Mouse (Mus musculus) olfactory bulb, adult 2 months (tissue): ENCODE measurements around the gene Syne3.

Experiments
- CTCF ChIP-seq: fragments of 200-500 bp; IDR thresholded peaks from 2 replicates; pipeline ENCODE4 v1.5.1; 2012; ENCODE audit warnings: low read depth, mild to moderate bottlenecking, low read length, moderate library complexity; ENCODE audit not compliant: insufficient read depth
- POLR2A ChIP-seq: fragments of 200-500 bp; IDR thresholded peaks from 2 replicates; pipeline ENCODE4 v1.6.1; 2012; ENCODE audit warnings: mild to moderate bottlenecking, low read depth, low read length, moderate library complexity; ENCODE audit not compliant: insufficient read depth

DNA sequence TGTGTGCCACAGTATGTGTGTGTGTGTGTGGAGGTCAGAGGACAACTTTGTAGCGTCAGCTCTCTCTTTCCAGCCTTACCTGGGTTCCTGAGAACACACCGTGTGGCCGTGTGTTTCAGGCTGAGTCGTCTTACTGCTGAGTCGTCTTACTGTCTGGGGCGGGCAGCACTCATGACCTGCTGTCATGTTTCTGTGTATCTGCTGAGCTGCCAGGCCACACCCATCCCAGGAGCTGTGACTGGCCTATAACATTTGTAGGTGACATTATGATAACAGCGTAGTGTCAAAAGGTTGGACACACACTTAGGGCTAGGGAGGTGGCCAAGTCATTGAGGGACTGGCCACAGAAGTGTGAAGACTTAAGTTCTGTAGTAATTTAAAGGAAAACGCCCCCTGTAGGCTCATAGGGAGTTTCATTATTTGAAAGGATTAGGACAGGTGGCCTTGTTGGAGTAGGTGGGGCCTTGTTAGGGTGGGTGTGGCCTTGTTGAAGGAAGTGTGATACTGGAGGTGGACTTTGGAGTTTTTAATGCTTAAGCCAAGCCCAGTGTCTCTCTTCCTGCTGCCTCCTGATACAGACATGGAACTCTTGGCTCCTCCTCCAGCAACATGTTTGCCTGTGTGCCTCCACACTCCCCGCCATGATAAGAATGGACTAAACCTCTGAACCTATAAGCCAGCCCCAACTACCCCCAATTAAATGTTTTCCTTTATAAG, 13.4 kb downstream of the Syne3 start:
- no peak for TF ChIP-seq POLR2A
- no peak for TF ChIP-seq CTCF
